Mouse (Mus musculus) T-cell, adult 66 days (primary cell): ENCODE results near the gene Bmp3. TPM values are rescaled to one million over a fixed set of nuclear protein-coding genes. Genes with fewer than 3 reads are reported as not detected.

Experiments
- total RNA-seq, 2 experiments: library from RNA; stranded (reverse); gene quantifications; 3 replicates in 1 of 2; 4 replicates in 1 of 2; pipeline ENCODE4 v1.2.4; 2023

Bmp3 gene
- total RNA-seq, result not detected

GRCm38 (mm10) chr5:98854264-98854626, at the start of gene Bmp3:
Gene Bmp3, plus strand, starts transcription at chr5:98854415.

Other genes starting within 250 kb of the Bmp3 start
- not detected for gene Prkg2, start 182.9 kb downstream of the Bmp3 start, total RNA-seq